Mouse (Mus musculus): ENCODE measurements at regions not wholly inside any gene's neighbourhood (a gene's known extent, or its start where the extent isn't known, plus 50 kb on each side); places are given as distances from the start of the nearest gene placed in this dataset.

DNA sequence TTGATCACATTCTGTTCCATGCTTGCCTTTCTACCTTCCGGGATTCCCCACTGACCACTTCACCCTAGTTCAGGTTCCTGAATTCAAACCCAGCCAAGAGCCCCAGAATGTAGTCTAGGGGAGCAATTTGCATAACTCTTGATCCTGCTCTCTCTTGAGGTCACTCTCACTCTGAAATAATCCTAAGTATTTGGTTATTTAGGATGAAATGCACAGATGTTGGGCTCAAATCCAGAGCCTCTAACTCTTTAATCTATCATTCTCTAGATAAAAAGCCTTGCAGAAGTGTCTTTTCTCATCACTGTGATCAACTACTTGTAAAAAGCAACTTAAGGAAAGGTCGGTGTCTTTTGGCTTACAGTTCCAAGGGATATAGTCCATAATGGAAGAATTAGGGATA is 57.4 kb upstream of the Ccn6 start:
- Histone ChIP-seq H3K4me3 (ENCODE audit: low read depth, low read length) (no peak overlapping the region), H3K4me2 (ENCODE audit: low read depth) (no peak overlapping the region), H3K27me3 (ENCODE audit: insufficient read depth, low read length) (no peaks in the 10 kb centered on the region), H3K9ac (no peak overlapping the region), H3K27ac (ENCODE audit: low read depth, low read length) (no peak overlapping the region), H3K4me1 (ENCODE audit: insufficient read depth) (no peaks in the 10 kb centered on the region), H3K36me3 (ENCODE audit: insufficient read depth) (no peaks in the 10 kb centered on the region), H3K9me3 (ENCODE audit: low read length) (no peaks in the 10 kb centered on the region)
- 91% methylated on average over 2 of the region's 2 CpGs for WGBS
- DNase-seq (no peak), ATAC-seq (no peak)
- TF ChIP-seq CTCF (IDR thresholded peaks at IDR 0.05; ENCODE audit: low read depth) = no peak

DNA sequence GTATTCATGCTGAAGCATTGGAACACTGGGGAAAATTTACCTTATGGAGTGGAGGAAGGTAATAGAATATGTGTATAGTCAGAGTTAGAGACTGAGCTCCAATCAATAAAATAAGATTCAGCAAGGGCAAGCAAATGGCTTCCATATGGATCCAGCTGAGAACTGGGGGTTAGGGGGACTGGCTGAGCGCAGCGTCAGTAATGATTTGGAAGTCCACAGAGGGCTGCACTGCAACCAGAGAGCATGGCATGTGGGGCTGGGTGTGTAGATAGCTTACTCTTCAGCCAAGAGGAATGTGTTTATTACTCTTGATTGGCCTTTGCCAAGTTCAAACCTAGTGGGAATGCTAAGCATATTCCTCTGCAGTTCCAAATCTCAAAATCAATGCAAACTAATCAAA is 55.8 kb upstream of the Ccn6 start:
- H3K4me2 ChIP-seq (ENCODE audit: low read depth) = no peak overlapping the region
- H3K9ac ChIP-seq = no peak overlapping the region
- 85% methylated on average over 2 of the region's 2 CpGs for WGBS
- no peak overlapping the region for H3K27ac ChIP-seq (ENCODE audit: low read depth, low read length)
- no peak for TF ChIP-seq CTCF (IDR thresholded peaks at IDR 0.05; ENCODE audit: low read depth)
- no peaks in the 10 kb centered on the region for H3K4me1 ChIP-seq (ENCODE audit: insufficient read depth)
- DNase-seq = no peak
- H3K4me3 ChIP-seq (ENCODE audit: low read depth, low read length) = no peak overlapping the region
- no peaks in the 10 kb centered on the region for H3K36me3 ChIP-seq (ENCODE audit: insufficient read depth)
- no peaks in the 10 kb centered on the region for H3K27me3 ChIP-seq (ENCODE audit: insufficient read depth, low read length)
- H3K9me3 ChIP-seq (ENCODE audit: low read length) = no peaks in the 10 kb centered on the region
- ATAC-seq = no peak

DNA sequence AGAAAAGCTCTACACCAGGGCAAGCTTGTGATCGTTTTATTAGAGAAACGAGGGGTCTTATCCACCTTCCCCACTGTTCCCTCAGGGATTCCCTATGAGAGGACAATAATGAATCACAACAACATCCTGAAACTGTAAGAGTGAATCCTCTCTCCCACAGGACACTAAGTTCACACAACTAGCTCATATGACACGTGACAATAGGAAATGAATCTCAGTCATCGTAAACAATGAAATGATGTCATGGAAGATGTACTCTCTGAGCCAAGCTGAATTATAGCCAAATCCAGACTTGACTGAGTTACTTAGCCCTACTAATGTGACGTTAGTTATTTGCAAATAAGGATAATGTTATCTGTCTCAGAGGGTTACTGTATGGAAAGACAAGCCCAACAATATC is 54.6 kb upstream of the Ccn6 start:
- no peaks in the 10 kb centered on the region for H3K9me3 ChIP-seq (ENCODE audit: low read length)
- no peaks in the 10 kb centered on the region for H3K4me1 ChIP-seq (ENCODE audit: insufficient read depth)
- no peak overlapping the region for H3K4me2 ChIP-seq (ENCODE audit: low read depth)
- H3K27me3 ChIP-seq (ENCODE audit: insufficient read depth, low read length) = no peaks in the 10 kb centered on the region
- no peak for TF ChIP-seq CTCF (IDR thresholded peaks at IDR 0.05; ENCODE audit: low read depth)
- no peak overlapping the region for H3K4me3 ChIP-seq (ENCODE audit: low read depth, low read length)
- no peaks in the 10 kb centered on the region for H3K36me3 ChIP-seq (ENCODE audit: insufficient read depth)
- 90% methylated on average over 5 of the region's 5 CpGs for WGBS
- ATAC-seq (no peak), DNase-seq (no peak)
- H3K27ac ChIP-seq (ENCODE audit: low read depth, low read length) = no peak overlapping the region
- no peak overlapping the region for H3K9ac ChIP-seq

DNA sequence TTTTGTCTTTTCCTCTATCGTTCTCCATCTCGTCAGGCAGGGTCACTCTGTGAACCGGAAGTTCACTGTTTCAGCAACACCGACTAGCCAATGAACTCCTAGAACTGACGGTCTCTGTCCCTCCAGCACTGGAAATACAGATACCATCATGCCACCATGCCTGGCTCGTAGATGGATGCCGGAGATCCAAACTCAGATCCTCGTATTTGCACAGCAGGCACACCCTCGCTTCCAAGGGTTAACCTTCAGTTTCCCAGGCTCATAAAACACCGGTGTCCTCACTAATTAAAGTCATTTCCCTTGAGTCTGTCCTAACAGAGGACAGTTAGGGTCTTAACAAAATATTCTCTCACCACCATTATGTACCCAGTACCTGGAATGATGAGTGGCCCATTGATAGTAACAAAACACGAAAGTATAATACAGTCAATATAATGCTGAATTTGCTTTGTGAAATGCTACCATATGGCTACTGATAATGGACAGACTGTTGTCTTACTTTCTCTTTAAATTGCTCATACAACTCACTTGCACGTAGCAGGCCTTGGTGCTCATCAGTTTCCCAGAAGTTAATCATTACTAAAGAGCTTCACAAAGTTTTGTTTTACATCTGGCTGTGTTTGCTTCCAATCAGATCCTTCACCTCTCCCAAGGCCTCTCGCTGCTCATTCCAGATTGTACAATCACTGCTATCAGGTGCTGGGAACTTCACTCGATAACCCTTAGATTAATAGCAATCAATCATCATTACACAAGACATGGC is 52.7 kb upstream of the Ccn6 start:
- no peaks in the 10 kb centered on the region for H3K4me1 ChIP-seq (ENCODE audit: insufficient read depth)
- no peak overlapping the region for H3K9ac ChIP-seq
- no peak overlapping the region for H3K4me3 ChIP-seq (ENCODE audit: low read depth, low read length)
- no peaks in the 10 kb centered on the region for H3K36me3 ChIP-seq (ENCODE audit: insufficient read depth)
- no peaks in the 10 kb centered on the region for H3K27me3 ChIP-seq (ENCODE audit: insufficient read depth, low read length)
- TF ChIP-seq CTCF (IDR thresholded peaks at IDR 0.05; ENCODE audit: low read depth) = no peak
- no peaks in the 10 kb centered on the region for H3K9me3 ChIP-seq (ENCODE audit: low read length)
- no peak overlapping the region for H3K4me2 ChIP-seq (ENCODE audit: low read depth)
- ATAC-seq (no peak), DNase-seq (no peak)
- no peak overlapping the region for H3K27ac ChIP-seq (ENCODE audit: low read depth, low read length)
- WGBS = 94% methylated on average over 14 of the region's 14 CpGs

DNA sequence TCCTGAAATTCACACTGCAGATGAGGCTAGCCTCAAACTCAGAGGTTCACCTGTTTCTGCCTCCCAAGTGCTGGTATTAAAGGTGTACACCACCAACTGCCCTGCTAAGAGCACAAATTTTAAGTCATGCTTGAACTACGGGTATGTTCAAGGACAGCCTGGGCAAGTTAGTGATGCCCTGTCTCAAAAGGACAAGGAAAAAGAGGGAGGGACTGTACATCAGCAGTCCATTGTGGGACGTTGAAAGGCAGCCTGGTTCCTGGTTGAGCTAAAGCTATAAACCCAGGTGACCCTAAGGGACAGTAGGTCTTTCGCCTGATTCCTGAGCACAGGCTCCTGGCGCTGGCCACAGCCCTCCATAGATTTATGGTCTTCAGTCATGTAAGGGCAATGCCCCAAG is 51.0 kb upstream of the Ccn6 start:
- no peak overlapping the region for H3K4me2 ChIP-seq (ENCODE audit: low read depth)
- H3K27ac ChIP-seq (ENCODE audit: low read depth, low read length) = no peak overlapping the region
- no peaks in the 10 kb centered on the region for H3K4me1 ChIP-seq (ENCODE audit: insufficient read depth)
- no peak for DNase-seq
- no peak for ATAC-seq
- no peaks in the 10 kb centered on the region for H3K9me3 ChIP-seq (ENCODE audit: low read length)
- H3K36me3 ChIP-seq (ENCODE audit: insufficient read depth) = no peaks in the 10 kb centered on the region
- no peaks in the 10 kb centered on the region for H3K27me3 ChIP-seq (ENCODE audit: insufficient read depth, low read length)
- no peak overlapping the region for H3K4me3 ChIP-seq (ENCODE audit: low read depth, low read length)
- H3K9ac ChIP-seq = no peak overlapping the region
- WGBS = 91% methylated on average over 4 of the region's 4 CpGs
- TF ChIP-seq CTCF (IDR thresholded peaks at IDR 0.05; ENCODE audit: low read depth) = no peak

All from forebrain, postnatal 0 days (tissue).